Mouse (Mus musculus): ENCODE measurements at regions not wholly inside any gene's neighbourhood (a gene's known extent, or its start where the extent isn't known, plus 50 kb on each side); places are given as distances from the start of the nearest gene placed in this dataset.
A peak's percentile ranks its signal among the peaks of the same experiment; 100 is the strongest.

DNA sequence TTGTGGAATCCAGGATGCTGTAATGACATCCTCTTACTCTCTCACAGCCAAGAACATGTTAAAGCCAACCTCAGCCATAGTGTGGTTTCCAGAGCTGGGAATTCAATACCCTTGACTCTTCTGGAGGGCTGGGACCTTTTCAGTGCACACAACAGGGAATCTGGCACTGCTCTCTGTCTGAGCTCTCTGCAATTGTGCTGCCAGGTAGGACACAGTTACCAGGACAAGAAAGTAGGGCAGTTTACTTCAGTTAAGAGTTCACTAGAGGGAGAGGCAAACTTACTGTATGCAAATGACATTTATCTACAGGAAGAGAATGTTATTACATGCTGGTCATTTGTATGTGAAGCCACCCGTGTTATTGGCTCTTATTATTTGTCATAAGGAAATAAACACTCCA lies 197.6 kb downstream of the Arl4a start:
- DNase-seq (ENCODE audit: low read depth, low spot score) = peak; percentile 15

DNA sequence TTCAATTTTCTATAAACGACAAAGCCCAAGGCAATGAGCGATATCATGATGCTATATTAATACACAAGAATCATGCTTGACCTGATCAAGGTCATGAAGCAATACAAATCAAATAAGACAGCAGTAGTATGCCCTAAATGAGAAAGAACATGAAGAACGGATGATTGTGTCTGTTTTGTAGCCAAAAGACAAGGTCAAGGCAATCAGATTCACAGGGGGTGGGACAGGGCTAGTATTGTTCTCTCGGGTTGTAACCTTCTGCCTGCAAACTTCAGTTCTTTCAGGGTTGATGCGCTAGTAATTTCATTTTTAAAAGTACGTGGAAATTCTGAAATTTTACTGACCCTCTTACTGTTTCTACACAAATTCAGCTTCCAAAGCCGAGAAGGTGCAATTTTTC lies 206.7 kb downstream of the Arl4a start:
- no peak for DNase-seq (ENCODE audit: low read depth, low spot score)

DNA sequence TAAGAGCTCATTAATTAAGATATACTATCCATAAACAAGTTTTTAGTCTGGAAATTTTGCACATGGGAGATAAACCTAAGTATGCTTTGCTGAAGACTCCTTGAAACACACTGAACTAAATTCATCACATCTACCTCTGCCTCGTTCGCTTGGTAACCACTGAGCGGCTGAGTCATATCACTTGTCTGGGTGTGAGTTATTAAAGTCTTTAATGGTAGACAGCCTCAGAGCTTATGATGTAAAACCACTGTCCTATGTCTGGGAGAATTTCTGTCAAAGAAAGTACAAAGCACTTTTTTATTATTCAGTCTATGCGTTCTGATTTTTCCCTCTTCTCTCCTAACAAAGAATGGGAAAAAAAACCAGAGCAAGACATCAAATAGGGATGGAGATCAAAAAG lies 207.3 kb downstream of the Arl4a start:
- no peak for DNase-seq (ENCODE audit: low read depth, low spot score)

DNA sequence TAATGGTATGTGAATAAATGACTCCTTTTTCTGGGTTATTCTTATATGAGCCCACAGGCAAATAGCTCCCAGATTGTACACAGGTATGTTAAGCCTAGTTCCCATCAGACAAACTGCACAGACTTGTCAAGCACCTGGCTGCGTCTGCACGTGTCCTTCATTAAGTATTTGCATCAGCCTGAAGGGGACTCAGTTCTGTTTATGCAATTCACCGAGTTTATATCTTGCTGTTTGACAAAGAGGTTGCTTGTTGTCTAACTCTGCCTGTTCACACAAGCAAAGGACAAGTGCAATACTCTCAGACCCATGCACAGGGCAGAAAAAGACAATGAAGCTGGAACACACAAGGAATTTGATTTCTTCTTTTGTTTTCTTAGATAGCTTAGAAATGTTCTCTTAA lies 215.2 kb downstream of the Arl4a start:
- no peak for DNase-seq (ENCODE audit: low read depth, low spot score)

DNA sequence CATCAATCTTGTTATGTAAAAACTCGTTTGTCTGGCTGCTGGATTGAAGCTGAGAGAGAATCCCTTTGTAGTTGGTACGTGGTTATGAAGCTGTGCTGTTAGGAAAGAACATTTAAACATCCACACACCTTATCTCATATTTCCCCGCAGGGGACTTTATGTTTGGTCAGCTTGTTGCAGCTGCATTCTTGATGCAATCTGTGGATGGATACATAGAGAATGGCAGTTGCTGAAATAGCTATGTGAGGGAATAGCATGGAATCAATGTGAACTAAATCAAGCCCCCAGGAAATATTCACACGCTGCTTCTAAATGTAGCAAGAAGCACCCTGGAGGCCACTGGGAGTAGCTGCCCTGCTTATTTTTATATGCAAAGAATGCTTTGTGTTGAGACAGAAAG lies 236.3 kb downstream of the Arl4a start:
- no peak for DNase-seq (ENCODE audit: low read depth, low spot score)

DNA sequence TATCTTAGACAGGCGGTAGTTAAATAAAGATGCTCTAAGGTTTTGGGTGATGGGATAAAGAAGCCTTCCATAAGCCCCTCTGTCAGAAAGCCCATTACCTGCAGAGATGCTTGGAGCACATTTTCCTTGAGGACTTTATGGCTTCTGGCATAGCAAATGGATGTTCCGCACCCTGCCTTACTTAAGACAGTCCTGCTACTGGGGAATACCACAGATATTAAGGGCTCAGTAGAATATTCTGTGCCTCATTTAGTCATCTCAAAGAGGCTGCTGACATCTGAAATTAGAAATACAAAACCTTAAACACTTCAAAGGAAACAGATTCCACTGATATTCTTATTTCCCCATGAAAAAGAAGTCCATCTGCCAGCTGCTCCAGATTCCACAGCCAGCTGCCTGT lies 240.0 kb downstream of the Arl4a start:
- no peak for DNase-seq (ENCODE audit: low read depth, low spot score)

DNA sequence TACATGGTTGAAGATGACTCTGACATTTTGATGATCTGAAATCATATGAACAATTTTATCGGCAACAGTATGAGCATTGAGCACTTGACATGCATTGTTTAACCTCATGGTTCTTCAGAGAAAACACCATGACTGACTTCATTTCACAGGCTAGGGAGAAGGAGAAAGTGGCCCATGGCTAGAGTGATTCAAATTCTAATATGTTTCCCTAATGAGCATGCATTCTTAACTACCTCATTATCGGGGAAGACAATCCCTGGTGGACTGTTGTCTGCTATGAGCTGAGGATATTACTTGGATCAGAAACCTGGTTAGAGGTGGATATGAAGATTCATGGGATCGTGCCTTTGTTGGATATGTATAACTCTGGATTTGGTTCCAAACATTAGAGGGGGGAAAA lies 240.9 kb downstream of the Arl4a start:
- no peak for DNase-seq (ENCODE audit: low read depth, low spot score)

DNA sequence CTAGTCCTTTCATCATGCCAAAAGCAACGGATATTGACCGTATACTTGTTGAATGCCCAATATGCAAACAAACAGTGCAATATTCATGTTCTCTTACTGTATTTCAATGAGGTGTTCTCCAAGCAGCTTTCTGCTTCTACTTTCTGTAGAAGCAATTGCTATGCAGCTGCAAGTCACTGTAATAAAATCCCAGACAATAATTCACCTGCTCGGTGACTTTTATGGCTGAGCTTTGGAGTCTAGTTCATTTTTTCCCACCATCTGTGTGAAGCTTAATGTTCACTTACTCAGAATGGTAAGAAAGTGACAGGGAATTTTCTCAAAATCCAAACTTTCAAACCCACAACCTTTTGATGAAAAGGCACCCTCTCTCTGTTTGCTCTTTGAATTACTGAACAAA lies 252.8 kb downstream of the Arl4a start:
- DNase-seq (ENCODE audit: low read depth, low spot score) = no peak

DNA sequence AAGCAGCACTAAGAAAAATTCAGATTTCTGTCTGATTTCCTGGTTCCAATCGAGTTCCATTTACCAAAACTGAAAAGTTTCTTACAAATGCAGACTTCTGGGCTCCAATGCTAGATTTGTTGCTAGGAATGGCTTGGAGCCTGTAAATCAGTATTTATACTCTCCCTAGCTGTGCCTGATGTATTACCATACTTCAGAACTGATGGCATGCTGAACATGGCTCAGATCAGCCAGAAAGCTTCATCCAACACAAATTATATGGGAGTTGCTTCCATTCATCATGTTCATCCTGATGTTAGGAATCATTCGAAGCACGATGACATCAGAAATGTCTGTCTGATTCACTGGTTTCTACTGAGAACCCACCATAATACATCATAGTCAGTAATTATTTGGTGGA lies 253.3 kb downstream of the Arl4a start:
- no peak for DNase-seq (ENCODE audit: low read depth, low spot score)

DNA sequence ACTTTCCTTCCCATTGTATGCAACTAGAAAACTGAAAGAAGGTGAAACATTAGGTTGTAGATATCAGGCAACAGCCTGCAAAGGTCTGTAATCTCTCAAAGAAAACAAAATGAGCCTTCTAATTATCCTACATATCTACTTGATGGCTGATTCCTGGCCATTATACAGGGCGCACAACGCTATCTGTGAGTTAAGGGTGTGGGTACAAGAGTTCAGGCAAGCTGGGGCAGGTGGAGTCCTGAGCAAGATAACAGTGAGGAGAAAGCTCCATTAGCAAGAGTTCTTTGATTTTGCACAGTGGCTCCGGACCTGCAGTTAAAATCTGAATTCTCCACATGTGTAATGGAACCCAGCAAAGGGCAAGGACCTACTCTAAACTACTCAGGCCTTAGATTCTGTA lies 261.7 kb downstream of the Arl4a start:
- no peak for DNase-seq (ENCODE audit: low read depth, low spot score)

DNA sequence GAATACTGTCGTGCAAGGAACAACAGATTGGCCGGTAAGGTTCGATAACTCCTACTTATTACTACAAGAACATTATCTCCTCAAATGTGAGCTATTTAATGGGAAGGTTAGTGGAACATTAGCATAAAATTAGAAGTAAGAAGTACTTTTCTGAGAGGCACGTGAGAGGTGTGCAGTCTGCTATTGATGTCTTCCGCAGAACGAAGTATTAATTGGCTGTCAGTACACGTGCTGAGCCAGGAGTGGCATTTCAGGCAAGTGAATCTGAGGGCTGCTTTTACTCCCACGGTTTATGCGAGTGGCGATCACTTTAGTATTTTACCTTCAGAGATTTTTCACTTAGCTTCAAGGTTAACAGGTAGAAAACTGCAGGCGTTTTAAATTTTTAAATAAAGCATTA lies 270.8 kb downstream of the Arl4a start:
- DNase-seq (ENCODE audit: low read depth, low spot score) = no peak

DNA sequence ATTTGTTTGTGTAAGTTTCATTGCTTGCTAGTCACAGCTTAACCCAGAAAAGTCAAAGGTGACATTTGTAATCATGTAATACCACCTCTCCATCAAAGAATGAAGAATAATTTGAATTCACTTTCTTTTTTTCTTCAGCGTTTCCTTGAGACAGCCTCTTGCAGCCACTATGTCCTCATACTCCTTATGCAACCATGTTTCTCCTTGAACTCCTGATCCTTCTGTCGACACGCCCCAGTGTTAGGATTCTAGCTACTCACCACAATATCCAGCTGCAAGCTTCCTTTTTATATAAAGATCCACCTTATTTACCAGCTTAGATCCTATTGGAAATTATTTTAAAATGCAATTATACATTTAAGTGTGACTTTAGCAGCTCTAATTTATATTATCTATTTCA lies 274.3 kb downstream of the Arl4a start:
- DNase-seq (ENCODE audit: low read depth, low spot score) = no peak

DNA sequence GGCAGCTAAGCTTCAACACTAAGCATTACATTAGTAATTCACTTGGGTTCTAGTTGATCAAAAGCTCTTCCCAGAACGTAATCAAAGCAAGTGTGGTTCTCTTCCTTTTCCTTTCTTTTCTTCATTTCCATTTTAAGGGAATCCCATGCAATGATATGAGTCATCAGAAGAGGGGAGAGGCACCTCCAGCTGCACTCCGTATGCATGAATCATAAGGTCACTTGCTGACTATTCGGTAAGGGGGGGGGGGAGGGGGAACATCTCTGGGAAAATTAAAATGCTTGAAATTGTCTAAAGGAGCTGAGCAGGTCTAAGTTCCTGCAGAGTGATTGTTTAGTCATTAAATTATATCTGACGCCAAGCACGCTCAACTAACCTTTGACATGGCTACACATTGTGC lies 275.9 kb downstream of the Arl4a start:
- DNase-seq (ENCODE audit: low read depth, low spot score) = no peak

DNA sequence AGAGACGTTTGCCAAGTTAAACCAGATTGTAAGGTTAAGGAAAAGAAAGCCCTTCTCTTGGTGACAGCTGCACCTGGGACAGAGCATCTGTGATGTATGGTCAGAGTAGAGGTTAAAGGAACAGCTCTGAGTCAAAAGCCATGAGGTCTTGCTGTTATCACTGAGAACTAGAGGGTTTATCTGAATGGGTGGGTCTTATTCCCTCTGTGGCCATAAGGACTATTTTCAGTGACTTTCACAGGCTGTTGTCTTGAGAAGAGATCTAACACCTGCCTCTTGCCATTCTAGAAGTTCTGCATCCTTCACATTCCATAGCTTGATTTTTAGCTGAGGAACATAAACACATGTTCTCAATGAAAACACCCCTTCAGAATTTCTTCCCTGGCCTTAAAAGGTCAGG lies 276.5 kb downstream of the Arl4a start:
- DNase-seq (ENCODE audit: low read depth, low spot score) = no peak

DNA sequence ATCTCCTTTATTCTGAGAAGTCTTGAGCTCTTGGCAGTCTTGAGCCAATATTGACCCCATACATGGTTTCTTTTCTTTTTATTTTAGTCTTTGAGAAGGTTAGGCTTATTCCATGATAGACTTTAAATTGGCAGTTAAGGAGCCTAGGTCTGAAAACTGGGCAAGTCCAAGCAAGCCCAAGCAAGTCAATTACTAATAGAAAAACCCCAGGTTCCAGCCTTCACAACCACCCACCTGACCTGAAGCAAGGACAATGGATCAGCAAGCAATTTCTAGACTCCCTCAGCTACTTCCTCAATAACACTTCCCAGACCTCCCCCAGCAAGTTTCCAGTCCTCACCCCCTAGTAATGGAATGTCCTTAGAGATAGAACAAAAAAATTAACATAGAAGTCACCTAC lies 279.9 kb downstream of the Arl4a start:
- no peak for DNase-seq (ENCODE audit: low read depth, low spot score)

DNA sequence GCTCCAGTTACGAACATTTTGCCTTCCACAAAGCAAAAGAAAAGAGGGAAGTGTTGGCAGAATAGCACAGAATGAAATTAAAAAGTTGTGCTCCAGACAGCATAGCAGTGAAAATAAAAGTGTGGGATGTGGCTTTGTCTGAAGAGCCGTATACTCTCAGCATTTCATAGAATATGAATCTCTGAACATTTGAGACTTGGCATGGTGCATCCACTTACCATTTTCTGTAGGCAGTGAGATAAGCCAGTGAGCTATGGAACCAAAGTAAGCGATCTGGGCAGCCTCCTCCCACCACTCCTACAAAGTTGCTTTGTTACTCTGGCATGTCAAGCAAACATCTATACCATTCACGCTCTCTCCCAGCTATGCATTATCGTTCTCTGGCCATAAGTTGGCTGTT lies 286.0 kb downstream of the Arl4a start:
- no peak for DNase-seq (ENCODE audit: low read depth, low spot score)

DNA sequence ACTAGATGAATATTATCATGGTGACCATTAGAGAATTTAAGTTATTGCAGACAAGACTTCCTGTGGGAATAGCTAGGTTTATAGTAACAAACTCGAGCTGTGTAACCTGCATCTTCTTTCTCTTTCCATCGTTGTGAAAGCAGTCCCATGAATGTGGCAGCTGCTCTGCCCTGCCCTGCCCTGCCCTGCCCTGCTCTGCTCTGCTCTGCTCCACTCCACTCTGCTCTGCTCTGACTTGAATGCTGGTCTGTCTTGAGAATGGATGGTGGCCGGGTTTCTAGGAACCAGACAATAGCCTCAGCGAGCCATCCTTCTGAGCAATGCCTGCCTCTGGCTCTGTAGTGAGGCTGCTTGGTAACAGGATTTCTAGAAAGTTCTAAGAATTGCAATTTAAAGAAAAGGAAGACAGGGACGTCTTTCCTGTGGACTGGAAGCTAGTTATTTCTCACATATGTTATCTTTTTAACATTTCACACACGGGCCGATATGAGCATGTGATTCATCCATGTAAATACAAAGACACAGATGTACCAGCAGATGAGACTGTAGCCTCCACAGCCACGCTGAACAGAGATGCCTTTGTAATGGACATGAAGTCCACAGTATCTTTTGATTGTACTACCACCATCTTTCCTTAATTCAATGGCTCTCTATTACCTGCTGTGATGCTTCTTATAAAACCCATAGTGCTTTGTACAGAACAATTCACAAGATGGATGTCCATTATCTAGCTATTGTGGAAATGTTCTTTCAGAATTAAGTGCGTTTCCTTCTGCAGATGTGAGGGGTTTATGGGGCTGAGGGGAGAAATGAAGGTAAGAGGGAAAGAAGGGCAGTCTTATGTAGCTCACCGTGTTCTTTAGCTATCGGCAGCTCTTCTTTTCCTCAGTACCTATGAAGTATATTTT lies 295.4 kb downstream of the Arl4a start:
- no peak for DNase-seq (ENCODE audit: low read depth, low spot score)

DNA sequence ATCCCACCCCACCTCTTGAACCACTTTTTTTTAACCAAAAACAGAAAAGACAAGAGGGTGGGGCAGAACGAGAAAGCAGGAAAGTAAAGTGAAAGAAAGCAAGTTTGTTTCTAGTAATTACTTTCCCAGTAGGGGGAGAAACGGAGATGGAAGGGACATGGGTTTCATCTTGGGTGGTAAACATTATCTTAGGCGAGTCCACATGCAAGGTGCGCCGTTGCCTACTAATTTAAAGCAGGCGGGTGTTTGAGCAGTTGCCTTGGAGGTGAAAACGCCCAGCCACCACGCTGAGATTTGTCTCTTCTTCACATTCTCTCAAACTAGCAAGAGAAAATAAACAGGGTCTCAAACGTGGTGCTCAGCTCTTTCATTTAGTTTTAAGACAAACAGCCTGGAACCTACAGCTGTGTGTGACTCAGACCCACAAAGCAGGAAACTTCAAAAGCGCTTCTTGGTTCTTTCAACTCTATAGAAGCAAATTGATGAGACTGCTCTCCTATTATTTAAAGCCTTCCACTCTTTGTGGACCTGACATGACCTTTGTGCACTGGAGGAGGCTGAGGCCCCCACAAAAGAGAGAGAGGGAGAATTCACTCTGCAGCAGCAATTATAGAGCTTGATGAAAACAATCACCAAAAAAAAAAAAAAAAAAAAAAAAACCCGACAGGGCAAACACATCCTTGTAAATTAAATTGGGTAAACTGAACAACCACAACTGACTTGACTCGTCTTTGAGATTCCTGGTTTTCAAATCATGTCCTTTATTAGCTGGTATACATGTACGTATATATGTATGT lies 296.6 kb downstream of the Arl4a start:
- no peak for DNase-seq (ENCODE audit: low read depth, low spot score)

DNA sequence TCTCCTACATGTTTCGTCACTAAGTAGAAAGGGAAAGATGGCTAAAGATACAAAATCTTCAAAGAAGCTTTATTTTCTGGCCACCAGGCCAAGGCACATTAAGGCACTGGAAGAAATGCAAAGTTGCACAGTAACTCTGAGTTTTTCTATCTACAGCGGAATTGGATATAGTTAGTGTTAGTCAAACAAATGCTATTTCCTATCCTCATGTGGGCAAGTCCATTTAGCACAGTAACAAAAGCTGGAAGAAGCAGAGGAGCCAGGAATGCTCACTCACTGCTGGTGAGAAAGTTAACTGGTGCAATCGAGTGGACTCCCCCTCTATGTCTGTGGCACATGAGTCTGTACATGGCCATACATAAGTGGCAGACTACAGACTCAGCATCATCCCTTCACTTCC lies 300.9 kb downstream of the Arl4a start:
- no peak for DNase-seq (ENCODE audit: low read depth, low spot score)

DNA sequence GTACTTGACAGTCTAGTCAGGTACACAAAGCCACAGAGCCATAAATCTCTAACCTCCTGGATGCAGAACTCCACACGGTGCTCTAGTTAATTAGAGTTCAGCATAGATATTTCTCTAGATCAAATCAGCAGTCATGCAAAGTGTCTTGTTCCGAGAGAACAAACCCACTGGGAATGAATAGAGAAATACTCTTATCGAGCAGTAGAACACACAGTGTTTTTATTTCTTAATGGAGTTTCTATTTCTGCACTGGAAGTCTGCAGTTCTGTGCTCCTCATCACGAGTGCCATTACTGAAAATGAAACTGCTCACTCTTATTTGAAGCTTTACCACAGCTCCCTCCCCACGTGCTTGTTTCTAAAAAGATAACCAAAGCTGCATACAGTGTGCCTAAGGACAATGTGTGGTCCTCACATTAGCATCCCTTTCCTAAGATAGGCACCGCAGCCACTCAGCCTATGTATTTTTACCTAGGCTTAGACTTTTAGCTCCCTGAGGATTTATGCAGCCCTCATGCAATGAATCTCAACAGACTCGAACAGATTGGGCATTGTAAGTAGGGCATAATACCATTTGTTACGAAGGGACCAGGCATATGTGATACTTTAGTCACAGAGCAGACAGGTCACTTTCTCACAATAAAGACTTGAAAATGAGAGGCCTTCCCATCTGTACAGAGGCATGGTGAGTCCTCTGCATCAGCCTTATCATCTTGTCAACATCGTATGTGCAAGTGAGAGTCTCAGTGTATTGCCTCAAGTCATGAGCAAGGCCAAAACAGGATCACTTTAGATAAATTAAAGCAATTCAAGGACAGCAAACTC lies 301.5 kb downstream of the Arl4a start:
- no peak for DNase-seq (ENCODE audit: low read depth, low spot score)

DNA sequence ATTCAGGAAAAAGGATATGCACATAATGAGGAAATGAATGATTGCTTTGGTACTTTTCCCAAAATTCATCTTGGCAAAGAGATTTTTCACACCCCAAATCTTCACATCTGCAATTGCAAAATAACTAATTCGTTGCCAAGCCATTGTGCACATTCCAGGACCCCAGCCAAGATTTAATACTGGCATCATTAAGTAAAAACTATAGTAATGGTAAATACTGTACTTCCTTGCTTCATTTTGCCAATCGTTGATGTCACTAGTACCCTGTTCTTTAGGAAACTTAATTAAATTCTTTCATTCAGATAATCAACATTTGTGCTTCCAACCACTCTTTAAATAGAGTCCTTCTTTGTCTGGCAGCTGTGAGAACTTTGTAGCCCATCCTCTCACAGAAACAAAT lies 303.6 kb downstream of the Arl4a start:
- DNase-seq (ENCODE audit: low read depth, low spot score) = no peak

DNA sequence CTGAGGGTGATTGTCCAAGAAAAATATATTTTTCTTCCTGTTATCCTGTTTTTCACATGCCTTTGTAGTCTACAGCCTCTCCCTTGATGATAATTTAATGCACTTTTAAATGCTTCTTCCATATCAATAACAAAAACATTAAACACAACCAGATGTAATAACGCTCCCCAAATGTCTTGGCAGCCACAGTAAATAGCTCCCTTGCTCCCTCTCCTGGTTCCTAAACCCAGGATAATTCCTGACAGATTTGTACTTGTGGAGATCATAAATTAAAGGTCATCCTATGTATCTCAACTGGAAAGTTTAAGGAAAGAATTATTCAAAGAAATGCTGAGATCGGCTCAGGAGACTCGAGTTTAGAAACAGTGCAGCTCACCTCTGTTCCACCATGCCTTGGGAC lies 306.6 kb downstream of the Arl4a start:
- DNase-seq (ENCODE audit: low read depth, low spot score) = no peak

All from skeletal muscle tissue, adult 2 months (tissue).